Mouse (Mus musculus): ENCODE measurements at regions not wholly inside any gene's neighbourhood (a gene's known extent, or its start where the extent isn't known, plus 50 kb on each side); places are given as distances from the start of the nearest gene placed in this dataset.

- no peak for DNase-seq (ENCODE audit: low spot score in 2 of 2)
These were observed 612.5 kb upstream of the Intu start for GRCm38 (mm10) chr3:39918601-39919000.

GRCm38 (mm10) chr3:39925436-39925835 lies 605.6 kb upstream of the Intu start:
- no peak for DNase-seq (ENCODE audit: low spot score in 2 of 2)

GRCm38 (mm10) chr3:39928421-39928820 lies 602.7 kb upstream of the Intu start:
- DNase-seq (ENCODE audit: low spot score in 2 of 2) = no peak

GRCm38 (mm10) chr3:39933372-39933771 lies 597.7 kb upstream of the Intu start:
- no peak for DNase-seq (ENCODE audit: low spot score in 2 of 2)

- no peak for DNase-seq (ENCODE audit: low spot score in 2 of 2)
These were observed 593.3 kb upstream of the Intu start for GRCm38 (mm10) chr3:39937719-39938278.

GRCm38 (mm10) chr3:39944581-39944980 lies 586.5 kb upstream of the Intu start:
- DNase-seq (ENCODE audit: low spot score in 2 of 2) = no peak

- no peak for DNase-seq (ENCODE audit: low spot score in 2 of 2)
These were observed 579.0 kb upstream of the Intu start for GRCm38 (mm10) chr3:39952103-39952502.

- no peak for DNase-seq (ENCODE audit: low spot score in 2 of 2)
These were observed 578.5 kb upstream of the Intu start for GRCm38 (mm10) chr3:39952556-39952955.

- DNase-seq (ENCODE audit: low spot score in 2 of 2) = no peak
These were observed 569.0 kb upstream of the Intu start for GRCm38 (mm10) chr3:39961836-39962640.

GRCm38 (mm10) chr3:39965431-39965830 lies 565.7 kb upstream of the Intu start:
- no peak for DNase-seq (ENCODE audit: low spot score in 2 of 2)

GRCm38 (mm10) chr3:39966390-39966789 lies 564.7 kb upstream of the Intu start:
- DNase-seq (ENCODE audit: low spot score in 2 of 2) = no peak

GRCm38 (mm10) chr3:39976937-39977336 lies 554.1 kb upstream of the Intu start:
- DNase-seq (ENCODE audit: low spot score in 2 of 2) = no peak

- no peak for DNase-seq (ENCODE audit: low spot score in 2 of 2)
These were observed 552.0 kb upstream of the Intu start for GRCm38 (mm10) chr3:39978916-39979679.

- DNase-seq (ENCODE audit: low spot score in 2 of 2) = no peak
These were observed 548.4 kb upstream of the Intu start for GRCm38 (mm10) chr3:39982656-39983055.

GRCm38 (mm10) chr3:39987710-39988109 lies 543.4 kb upstream of the Intu start:
- no peak for DNase-seq (ENCODE audit: low spot score in 2 of 2)

- peak in 1 of 2 experiments; percentile 37 for DNase-seq (ENCODE audit: low spot score in 2 of 2)
These were observed 532.5 kb upstream of the Intu start for GRCm38 (mm10) chr3:39998628-39999027.

GRCm38 (mm10) chr3:39999846-40000245 lies 531.2 kb upstream of the Intu start:
- no peak for DNase-seq (ENCODE audit: low spot score in 2 of 2)

- DNase-seq (ENCODE audit: low spot score in 2 of 2) = no peak
These were observed 528.2 kb upstream of the Intu start for GRCm38 (mm10) chr3:40002838-40003237.

GRCm38 (mm10) chr3:40010051-40010450 lies 521.0 kb upstream of the Intu start:
- DNase-seq (ENCODE audit: low spot score in 2 of 2) = no peak

- DNase-seq (ENCODE audit: low spot score in 2 of 2) = no peak
These were observed 509.4 kb upstream of the Intu start for GRCm38 (mm10) chr3:40021682-40022081.

- DNase-seq (ENCODE audit: low spot score in 2 of 2) = no peak
These were observed 503.4 kb upstream of the Intu start for GRCm38 (mm10) chr3:40027713-40028112.

GRCm38 (mm10) chr3:40036177-40036576 lies 494.9 kb upstream of the Intu start:
- DNase-seq (ENCODE audit: low spot score in 2 of 2) = no peak

- no peak for DNase-seq (ENCODE audit: low spot score in 2 of 2)
These were observed 481.4 kb upstream of the Intu start for GRCm38 (mm10) chr3:40049721-40050120.
